Mouse (Mus musculus) embryonic facial prominence, embryonic 12.5 days (tissue): Measurements from ENCODE around the gene B3gnt8. TPM values are rescaled to one million over a fixed set of nuclear protein-coding genes. Genes with fewer than 3 reads are reported as not detected.
A peak's percentile ranks its signal among the peaks of the same experiment; 100 is the strongest.

ENCODE experiments used
- ATAC-seq: fragments of 200-750 bp; cut with Nextera tagmentation; 2 replicates; pipeline ENCODE4 v1.8.0; 2017; ENCODE audit not compliant: insufficient number of reproducible peaks, insufficient read depth, low FRiP score, low TSS enrichment
- H3K27ac ChIP-seq: fragments of 300-500 bp; sonication (generic); 2 replicates; pipeline ENCODE4 v1.5.1; 2016; ENCODE audit warnings: mild to moderate bottlenecking
- H3K27me3 ChIP-seq: fragments of 300-500 bp; sonication (generic); 2 replicates; pipeline ENCODE4 v1.6.1; 2016; ENCODE audit warnings: mild to moderate bottlenecking, moderate library complexity
- H3K36me3 ChIP-seq: fragments of 300-500 bp; sonication (generic); 2 replicates; pipeline ENCODE4 v1.6.1; 2016; ENCODE audit warnings: mild to moderate bottlenecking
- H3K4me1 ChIP-seq: fragments of 300-500 bp; sonication (generic); 2 replicates; pipeline ENCODE4 v1.6.1; 2016
- H3K4me2 ChIP-seq: fragments of 300-500 bp; sonication (generic); replicated peaks from 2 replicates; pipeline ENCODE4 v1.6.1; 2016; ENCODE audit warnings: mild to moderate bottlenecking, moderate library complexity
- H3K4me3 ChIP-seq: fragments of 300-500 bp; sonication (generic); 2 replicates; pipeline ENCODE4 v1.5.1; 2016; ENCODE audit warnings: mild to moderate bottlenecking
- H3K9ac ChIP-seq: fragments of 300-500 bp; sonication (generic); 2 replicates; pipeline ENCODE4 v1.6.1; 2016; ENCODE audit warnings: mild to moderate bottlenecking, moderate library complexity
- H3K9me3 ChIP-seq: fragments of 300-500 bp; sonication (generic); 2 replicates; pipeline ENCODE4 v1.6.1; 2016; ENCODE audit warnings: mild to moderate bottlenecking, moderate library complexity
- WGBS: fragments of 180-500 bp; shearing (Covaris S2); methylation state at CpG from one replicate; pipeline ENCODE4 v1.1.7; 2016; 5-methylcytosine and 5-hydroxymethylcytosine counted together
- polyA plus RNA-seq: library from polyadenylated mRNA; unstranded; fragments of >200 nt; fragmentation: Nextera tagmentation; extraction: Ambion mirVana; gene quantifications from 2 replicates; pipeline ENCODE4 v1.2.1, GENCODE M21; 2016

The B3gnt8 gene
- polyA plus RNA-seq, 1 experiment from 2014 or later, result 3.6 TPM

DNA sequence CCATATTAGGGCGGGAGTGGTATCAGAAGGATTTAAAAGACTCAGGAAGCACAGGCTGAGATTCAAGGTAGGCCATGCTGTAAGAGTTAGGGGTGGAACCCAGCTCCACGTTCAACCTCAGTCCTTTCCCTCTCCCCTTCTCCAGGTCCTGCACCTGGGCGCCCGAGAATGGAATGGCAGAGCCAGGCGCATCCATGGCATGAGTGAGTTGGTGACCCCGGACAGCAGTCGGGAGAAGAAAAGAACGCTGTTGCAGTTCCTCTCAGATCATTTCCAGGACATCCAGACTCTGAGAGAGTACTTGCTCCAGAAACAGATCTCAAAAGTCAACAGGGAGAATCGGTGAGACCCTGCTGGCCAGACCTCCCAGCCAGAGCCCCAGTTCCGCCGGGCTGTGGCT lies 5.7 kb upstream of the B3gnt8 start:
- peaks cover 5% of the 10 kb centered on the region for H3K4me1 ChIP-seq
- H3K36me3 ChIP-seq, result peaks cover 13% of the 10 kb centered on the region
- H3K9me3 ChIP-seq, result no peaks in the 10 kb centered on the region
- H3K4me3 ChIP-seq, result no peak overlapping the region
- no peaks in the 10 kb centered on the region for H3K27me3 ChIP-seq
- H3K27ac ChIP-seq, result no peak overlapping the region
- ATAC-seq, result no peak
- 92% methylated on average over 11 of the region's 11 CpGs for WGBS
- no peak overlapping the region for H3K4me2 ChIP-seq
- no peak overlapping the region for H3K9ac ChIP-seq

DNA sequence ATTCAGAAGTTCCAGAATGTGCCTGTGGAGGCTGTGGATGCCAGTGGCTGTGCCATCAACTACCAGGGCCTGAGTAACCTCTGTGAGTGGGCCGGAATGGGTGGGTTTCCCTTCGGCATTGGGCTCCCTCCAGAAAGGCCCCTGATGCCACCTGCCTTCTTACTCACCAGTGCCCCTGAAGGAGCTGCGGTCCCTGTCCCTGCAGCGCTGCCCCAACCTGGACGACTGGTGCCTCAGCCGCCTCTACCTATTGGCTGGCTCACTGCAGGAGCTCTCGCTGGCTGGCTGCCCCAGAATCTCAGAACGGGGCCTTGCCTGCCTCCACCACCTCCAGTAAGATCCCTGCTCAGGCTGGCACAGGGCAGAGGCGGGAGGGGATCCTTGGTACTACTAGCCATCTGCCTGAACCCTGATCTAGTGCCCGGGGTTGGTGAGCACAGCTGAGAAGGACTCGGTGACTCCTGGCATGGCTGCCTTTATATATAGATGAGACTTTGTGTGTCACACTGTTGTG lies 2.5 kb upstream of the B3gnt8 start:
- no peak overlapping the region for H3K4me3 ChIP-seq
- H3K9ac ChIP-seq, result no peak overlapping the region
- H3K4me2 ChIP-seq, result no peak overlapping the region
- no peaks in the 10 kb centered on the region for H3K9me3 ChIP-seq
- no peak overlapping the region for H3K27ac ChIP-seq
- WGBS, result 87% methylated on average over 11 of the region's 11 CpGs
- H3K4me1 ChIP-seq, result peaks cover 19% of the 10 kb centered on the region
- peaks cover 18% of the 10 kb centered on the region; the same call in 1 of the 2 replicates for H3K27me3 ChIP-seq
- no peak for ATAC-seq
- peaks cover 14% of the 10 kb centered on the region for H3K36me3 ChIP-seq

DNA sequence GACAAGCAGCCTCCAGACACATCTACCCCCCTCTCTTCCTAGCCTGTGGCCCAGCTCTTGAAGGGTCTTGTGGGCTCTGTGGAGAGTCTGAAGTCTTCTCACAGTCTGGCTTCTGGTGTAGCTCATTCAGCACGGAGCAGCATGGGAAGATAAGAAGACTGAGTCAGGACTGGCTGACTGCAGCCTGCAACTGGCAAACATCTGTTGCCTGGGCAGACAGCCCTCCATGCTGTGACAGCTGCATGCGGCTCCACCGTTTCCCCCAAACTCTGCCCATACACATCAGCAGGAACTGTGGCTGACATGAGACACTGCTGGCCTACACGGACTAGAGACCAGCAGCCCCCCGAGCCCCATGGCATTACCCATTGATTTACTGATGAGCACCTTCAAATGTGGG lies 1.6 kb upstream of the B3gnt8 start:
- 86% methylated on average over 5 of the region's 5 CpGs for whole genome bisulfite sequencing

DNA sequence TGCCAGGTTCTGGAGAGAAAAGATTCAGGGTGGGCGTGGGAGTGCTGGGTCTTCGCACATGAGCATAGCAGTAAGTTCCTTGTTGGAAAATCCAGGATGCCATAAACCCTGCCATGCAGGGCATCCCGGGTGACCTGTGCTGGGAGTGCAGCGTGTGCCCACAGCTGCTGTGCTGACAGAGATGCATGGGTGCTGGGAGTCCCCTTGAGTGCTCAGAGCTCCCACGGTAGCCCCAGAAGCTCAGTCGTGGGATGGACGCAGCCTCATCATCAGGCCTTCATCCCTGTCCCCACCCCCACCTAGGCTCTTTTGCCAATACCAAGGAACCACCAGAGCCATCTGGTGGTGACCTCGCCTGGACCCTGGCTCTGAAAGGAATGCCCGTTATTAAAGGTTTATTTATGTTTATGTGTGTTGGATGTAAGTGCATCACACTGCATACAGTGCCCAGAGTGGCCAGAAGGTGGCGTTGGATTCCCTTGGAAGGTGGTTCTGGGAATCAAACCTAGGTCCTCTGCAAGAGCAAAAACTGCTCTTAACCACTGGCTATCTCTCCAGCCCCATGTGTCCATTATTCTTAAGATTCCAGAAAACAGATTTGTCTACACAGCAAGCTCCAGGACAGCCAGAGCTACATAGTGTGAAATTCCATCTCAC lies 732 bp upstream of the B3gnt8 start:
- Histone ChIP-seq H3K36me3 (peaks cover 31% of the 10 kb centered on the region), H3K27ac (no peak overlapping the region)

More for the DNA sequence above, 1.6 kb upstream of the B3gnt8 start:
- no peak for ATAC-seq
- Histone ChIP-seq H3K4me1 (peaks cover 17% of the 10 kb centered on the region), H3K36me3 (peaks cover 22% of the 10 kb centered on the region), H3K4me3 (no peak overlapping the region), H3K9me3 (no peaks in the 10 kb centered on the region), H3K4me2 (no peak overlapping the region), H3K9ac (no peak overlapping the region), H3K27ac (no peak overlapping the region), H3K27me3 (peaks cover 21% of the 10 kb centered on the region; the same call in 1 of the 2 replicates)

DNA sequence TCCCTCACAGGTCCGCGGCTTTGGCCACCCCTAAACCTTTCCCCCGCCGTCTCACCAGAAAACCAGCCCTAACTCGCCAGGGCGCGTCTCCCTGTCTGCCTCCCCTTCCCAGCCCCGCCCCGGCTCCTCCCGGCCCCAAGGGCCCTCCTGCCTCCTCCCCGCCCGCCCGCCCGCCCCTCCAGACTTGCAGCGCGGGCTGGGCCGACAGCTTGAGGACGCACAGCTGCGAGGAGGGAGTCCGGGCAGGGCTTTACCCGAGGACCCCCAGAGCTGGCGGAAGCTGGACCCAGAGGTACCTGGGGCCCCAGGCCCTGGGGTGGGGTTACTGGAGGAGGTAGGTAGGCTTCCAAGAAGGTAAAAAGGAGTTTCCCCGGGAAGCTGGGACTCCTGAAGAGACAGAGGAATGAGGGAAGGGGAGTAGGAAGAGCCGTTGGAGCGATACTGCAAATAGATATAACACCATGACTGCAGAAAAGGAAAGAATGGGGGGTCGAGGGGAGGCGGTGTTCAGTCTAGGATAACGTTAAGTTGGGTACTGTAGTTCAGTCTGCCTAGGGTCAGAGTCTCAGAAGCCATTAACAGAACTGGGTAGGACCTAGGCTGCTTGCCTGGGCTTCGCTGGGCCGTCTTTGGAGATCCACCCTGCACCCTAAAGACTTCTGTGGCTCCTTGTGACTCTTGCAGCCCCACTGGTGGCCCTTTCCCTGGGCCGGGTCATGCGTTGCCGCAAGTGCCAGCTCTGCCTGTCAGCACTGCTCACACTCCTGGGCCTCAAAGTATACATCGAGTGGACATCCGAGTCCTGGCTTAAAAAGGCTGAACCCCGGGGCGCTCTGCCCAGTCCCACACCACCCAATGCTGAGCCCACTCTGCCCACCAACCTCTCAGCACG lies 1.2 kb downstream of the B3gnt8 start:
- Histone ChIP-seq H3K9ac (peak overlapping the region; percentile 36), H3K4me1 (peaks cover 14% of the 10 kb centered on the region), H3K4me2 (peak overlapping the region; percentile 60), H3K9me3 (no peaks in the 10 kb centered on the region), H3K36me3 (peaks cover 42% of the 10 kb centered on the region), H3K27ac (no peak overlapping the region), H3K27me3 (peaks cover 21% of the 10 kb centered on the region; the same call in 1 of the 2 replicates), H3K4me3 (peak overlapping the region; percentile 36)
- peak; percentile 17; the same call in 1 of the 2 replicates for ATAC-seq
- WGBS, result 19% methylated on average over 38 of the region's 38 CpGs

More for the DNA sequence above, 732 bp upstream of the B3gnt8 start:
- ATAC-seq, result no peak
- Histone ChIP-seq H3K4me1 (peaks cover 14% of the 10 kb centered on the region), H3K27me3 (peaks cover 21% of the 10 kb centered on the region; the same call in 1 of the 2 replicates), H3K9me3 (no peaks in the 10 kb centered on the region), H3K9ac (no peak overlapping the region), H3K4me3 (no peak overlapping the region), H3K4me2 (no peak overlapping the region)
- 77% methylated on average over 10 of the region's 10 CpGs for WGBS

DNA sequence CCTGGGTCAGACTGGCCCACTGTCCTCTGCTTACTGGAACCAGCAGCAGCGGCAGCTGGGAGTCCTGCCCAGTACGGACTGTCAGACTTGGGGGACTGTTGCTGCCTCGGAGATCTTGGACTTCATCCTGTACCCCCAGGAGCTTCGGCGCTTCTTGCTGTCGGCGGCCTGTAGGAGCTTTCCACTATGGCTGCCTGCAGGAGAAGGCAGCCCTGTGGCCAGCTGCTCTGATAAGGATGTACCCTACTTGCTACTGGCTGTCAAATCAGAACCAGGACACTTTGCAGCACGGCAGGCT lies 1.8 kb downstream of the B3gnt8 start:
- H3K9ac ChIP-seq, result no peak overlapping the region

DNA sequence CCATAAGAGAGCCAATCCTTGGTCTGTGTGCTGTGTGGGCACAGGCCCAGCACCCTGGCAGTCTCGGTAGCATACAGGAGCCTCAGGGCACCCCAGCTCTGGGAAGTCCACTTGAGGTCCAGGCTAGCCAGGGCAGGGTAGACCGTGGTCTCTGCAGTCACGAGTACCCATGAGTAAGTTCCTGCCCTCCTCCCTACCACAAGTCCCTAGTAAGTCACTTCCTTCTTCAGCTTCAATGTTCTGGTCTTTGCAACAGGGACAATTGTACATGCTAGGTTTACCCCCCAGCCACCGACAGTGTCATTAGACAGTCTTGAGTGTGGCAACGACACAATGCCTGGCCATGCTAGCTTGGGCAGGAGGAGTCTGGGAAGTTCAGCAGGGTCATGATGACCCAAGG lies 6.2 kb downstream of the B3gnt8 start:
- H3K4me2 ChIP-seq, result no peak overlapping the region
- H3K4me1 ChIP-seq, result peaks cover 4% of the 10 kb centered on the region; the same call in 1 of the 2 replicates
- H3K27ac ChIP-seq, result no peak overlapping the region
- H3K9ac ChIP-seq, result no peak overlapping the region
- no peak for ATAC-seq
- H3K9me3 ChIP-seq, result no peaks in the 10 kb centered on the region
- H3K4me3 ChIP-seq, result no peak overlapping the region
- peaks cover 53% of the 10 kb centered on the region for H3K36me3 ChIP-seq
- 87% methylated on average over 5 of the region's 5 CpGs for WGBS
- peaks cover 16% of the 10 kb centered on the region; the same call in 1 of the 2 replicates for H3K27me3 ChIP-seq

More for the DNA sequence above, 1.8 kb downstream of the B3gnt8 start:
- peaks cover 21% of the 10 kb centered on the region; the same call in 1 of the 2 replicates for H3K27me3 ChIP-seq
- H3K36me3 ChIP-seq, result peaks cover 48% of the 10 kb centered on the region
- peak overlapping the region; percentile 36; the same call in 1 of the 2 replicates for H3K4me3 ChIP-seq
- WGBS, result 54% methylated on average over 8 of the region's 8 CpGs
- peak overlapping the region; percentile 60 for H3K4me2 ChIP-seq
- no peaks in the 10 kb centered on the region for H3K9me3 ChIP-seq
- no peak for ATAC-seq
- H3K4me1 ChIP-seq, result peaks cover 14% of the 10 kb centered on the region
- no peak overlapping the region for H3K27ac ChIP-seq

DNA sequence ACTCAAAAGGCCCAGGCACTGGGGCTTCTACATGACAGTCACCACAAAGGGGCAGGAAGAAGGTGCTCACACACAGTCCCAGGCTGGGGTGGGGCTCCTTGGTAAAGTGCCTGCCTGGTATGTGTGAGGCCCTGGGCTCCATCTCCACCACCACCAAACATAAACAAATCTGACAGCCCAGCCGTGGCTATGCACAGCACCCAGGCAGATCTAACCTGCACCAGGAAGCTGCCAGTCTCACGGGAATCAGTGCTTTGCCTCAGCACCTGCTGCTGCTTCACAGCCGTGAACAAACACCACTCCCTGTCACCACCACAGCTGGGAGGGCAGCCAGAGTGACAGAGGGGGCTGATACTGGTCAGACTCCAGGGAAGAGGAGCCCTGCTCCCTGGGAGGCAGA lies 9.9 kb downstream of the B3gnt8 start:
- Histone ChIP-seq H3K36me3 (peaks cover 49% of the 10 kb centered on the region), H3K9me3 (no peaks in the 10 kb centered on the region), H3K9ac (no peak overlapping the region), H3K27me3 (no peaks in the 10 kb centered on the region), H3K4me2 (no peak overlapping the region), H3K4me3 (no peak overlapping the region), H3K4me1 (no peaks in the 10 kb centered on the region), H3K27ac (no peak overlapping the region)
- ATAC-seq, result no peak
- 72% methylated on average over 3 of the region's 3 CpGs for WGBS

DNA sequence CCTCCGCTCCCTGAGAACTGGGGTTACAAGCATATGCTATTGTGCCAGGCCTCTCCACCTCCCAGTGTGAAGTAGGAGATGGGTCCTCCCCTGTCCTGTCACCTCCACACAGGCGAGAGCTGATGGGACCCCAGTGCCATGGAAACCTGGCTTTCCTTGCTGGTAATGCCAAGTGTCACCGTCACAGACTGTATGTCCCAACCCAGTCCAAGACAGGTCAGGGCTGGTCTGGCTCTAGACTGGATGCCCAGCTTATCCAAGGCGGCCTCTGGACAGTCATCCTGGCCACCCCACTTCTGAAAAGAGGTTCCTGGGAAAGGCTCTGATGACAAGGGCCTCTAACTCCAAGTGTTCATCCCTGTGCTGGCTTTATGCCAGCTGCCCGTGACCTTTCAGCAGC lies 10.6 kb downstream of the B3gnt8 start:
- no peak overlapping the region for H3K4me2 ChIP-seq
- no peaks in the 10 kb centered on the region for H3K4me1 ChIP-seq
- no peak overlapping the region for H3K9ac ChIP-seq
- H3K27me3 ChIP-seq, result no peaks in the 10 kb centered on the region
- H3K4me3 ChIP-seq, result no peak overlapping the region
- H3K9me3 ChIP-seq, result no peaks in the 10 kb centered on the region
- peaks cover 46% of the 10 kb centered on the region for H3K36me3 ChIP-seq
- no peak overlapping the region for H3K27ac ChIP-seq
- no peak for ATAC-seq
- WGBS, result 87% methylated on average over 5 of the region's 5 CpGs

DNA sequence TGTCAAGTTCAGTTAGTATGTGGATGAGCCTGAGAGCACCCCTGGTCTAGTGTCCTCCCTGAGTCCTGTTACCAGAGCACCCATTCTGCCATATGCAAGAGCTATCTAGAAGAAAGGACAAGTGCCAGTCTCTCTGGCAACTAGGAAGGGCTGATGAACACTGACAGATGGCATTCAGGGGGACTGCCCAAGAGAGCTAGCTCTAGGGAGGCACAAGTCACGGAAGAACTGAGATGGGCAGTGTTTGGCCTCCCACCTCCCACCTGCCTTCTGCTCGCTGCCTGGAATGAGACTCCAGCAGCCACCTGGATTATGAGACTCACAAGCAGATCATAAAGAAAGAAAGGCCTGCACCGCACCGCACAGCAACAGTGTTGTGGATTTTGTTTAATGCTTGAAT lies 13.3 kb downstream of the B3gnt8 start:
- H3K36me3 ChIP-seq, result peaks cover 33% of the 10 kb centered on the region; the same call in 1 of the 2 replicates
- H3K4me1 ChIP-seq, result no peaks in the 10 kb centered on the region
- H3K4me3 ChIP-seq, result no peak overlapping the region
- H3K27me3 ChIP-seq, result no peaks in the 10 kb centered on the region
- H3K9ac ChIP-seq, result no peak overlapping the region
- H3K4me2 ChIP-seq, result no peak overlapping the region
- WGBS, result 93% methylated on average over 4 of the region's 4 CpGs
- ATAC-seq, result no peak
- no peaks in the 10 kb centered on the region for H3K9me3 ChIP-seq
- no peak overlapping the region for H3K27ac ChIP-seq

DNA sequence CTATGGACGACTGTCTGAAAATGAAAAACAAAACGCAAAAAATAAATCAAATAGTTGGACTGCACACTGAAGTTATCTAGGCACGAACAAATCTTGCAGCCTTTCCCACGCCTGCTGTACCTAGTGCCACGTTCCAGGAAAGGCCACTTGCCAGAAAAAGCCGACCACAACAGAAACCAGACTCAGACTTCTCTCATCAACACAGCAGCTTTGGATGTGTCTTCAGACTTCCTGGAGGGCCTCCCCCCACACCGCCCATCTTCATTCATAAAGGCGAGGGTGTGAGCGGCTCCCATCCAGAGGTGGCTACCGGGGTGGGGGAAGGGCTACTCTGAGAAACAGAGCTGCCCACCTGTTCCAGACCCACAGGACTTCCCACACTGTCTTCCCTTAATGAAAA lies 17.7 kb downstream of the B3gnt8 start:
- Histone ChIP-seq H3K4me3 (no peak overlapping the region), H3K9me3 (no peaks in the 10 kb centered on the region), H3K4me1 (no peaks in the 10 kb centered on the region), H3K9ac (no peak overlapping the region), H3K4me2 (no peak overlapping the region), H3K27me3 (no peaks in the 10 kb centered on the region), H3K36me3 (peaks cover 21% of the 10 kb centered on the region; the same call in 1 of the 2 replicates), H3K27ac (no peak overlapping the region)
- WGBS, result 80% methylated on average over 10 of the region's 10 CpGs
- ATAC-seq, result no peak
